Mouse (Mus musculus): ENCODE measurements at regions not wholly inside any gene's neighbourhood (a gene's known extent, or its start where the extent isn't known, plus 50 kb on each side); places are given as distances from the start of the nearest gene placed in this dataset.

- TF ChIP-seq CTCF (IDR thresholded peaks at IDR 0.05 in 2 of 3, conservative IDR thresholded peaks at IDR 0.05 in 1 of 3; ENCODE audit: control insufficient read depth in 1 of 3, insufficient read depth in 1 of 3, low read depth in 2 of 3, low read length in 3 of 3, poor library complexity in 1 of 3, severe bottlenecking in 1 of 3) (no peak), POLR2A (IDR thresholded peaks at IDR 0.05; ENCODE audit: control insufficient read depth in 1 of 2, insufficient read depth in 1 of 2, low read depth in 1 of 2, low read length in 2 of 2, poor library complexity in 1 of 2) (no peak), EP300 (IDR thresholded peaks at IDR 0.05; ENCODE audit: low read depth in 1 of 2, low read length in 2 of 2) (no peak)
Measured at GRCm38 (mm10) chr4:58726424-58726823, 61.1 kb downstream of the Olfr267 start.

All from MEL (cell line).